Mouse (Mus musculus) stomach, embryonic 15.5 days (tissue): ENCODE data around the gene Ablim1. TPM values are rescaled to one million over a fixed set of nuclear protein-coding genes. Genes with fewer than 3 reads are reported as not detected.

ENCODE experiments used
- ATAC-seq: fragments of 200-750 bp; cut with Nextera tagmentation; 2 replicates; pipeline ENCODE4 v1.8.0; 2017; ENCODE audit warnings: low read depth, moderate number of reproducible peaks, moderate TSS enrichment; ENCODE audit not compliant: insufficient read depth, low FRiP score
- H3K27ac ChIP-seq: fragments of 300-500 bp; sonication (generic); 2 replicates; pipeline ENCODE4 v1.5.1; 2015; ENCODE audit warnings: mild to moderate bottlenecking, inconsistent platforms
- H3K27me3 ChIP-seq: fragments of 300-500 bp; sonication (generic); replicated peaks from 2 replicates; pipeline ENCODE4 v1.6.1; 2015; ENCODE audit warnings: inconsistent platforms
- H3K36me3 ChIP-seq: fragments of 300-500 bp; sonication (generic); 2 replicates; pipeline ENCODE4 v1.6.1; 2015; ENCODE audit warnings: inconsistent platforms
- H3K4me1 ChIP-seq: fragments of 300-500 bp; sonication (generic); 2 replicates; pipeline ENCODE4 v1.6.1; 2015; ENCODE audit warnings: inconsistent platforms
- H3K4me2 ChIP-seq: fragments of 300-500 bp; sonication (generic); 2 replicates; pipeline ENCODE4 v1.6.1; 2015; ENCODE audit warnings: mild to moderate bottlenecking, inconsistent platforms
- H3K4me3 ChIP-seq: fragments of 300-500 bp; sonication (generic); replicated peaks from 2 replicates; pipeline ENCODE4 v1.5.1; 2015; ENCODE audit warnings: inconsistent platforms
- H3K9ac ChIP-seq: fragments of 300-500 bp; sonication (generic); 2 replicates; pipeline ENCODE4 v1.6.1; 2015; ENCODE audit warnings: inconsistent platforms
- H3K9me3 ChIP-seq: fragments of 300-500 bp; sonication (generic); 2 replicates; pipeline ENCODE4 v1.6.1; 2016; ENCODE audit warnings: inconsistent platforms
- WGBS: fragments of 180-500 bp; shearing (Covaris S2); methylation state at CpG from one replicate; pipeline ENCODE4 v1.1.7; 2015; 5-methylcytosine and 5-hydroxymethylcytosine counted together
- polyA plus RNA-seq: library from polyadenylated mRNA; unstranded; fragments of >200 nt; fragmentation: Nextera tagmentation; extraction: Ambion mirVana; gene quantifications from 2 replicates; pipeline ENCODE4 v1.2.1, GENCODE M21; 2015

Ablim1 gene
- polyA plus RNA-seq, 1 experiment from 2014 or later = 41.2 TPM

DNA sequence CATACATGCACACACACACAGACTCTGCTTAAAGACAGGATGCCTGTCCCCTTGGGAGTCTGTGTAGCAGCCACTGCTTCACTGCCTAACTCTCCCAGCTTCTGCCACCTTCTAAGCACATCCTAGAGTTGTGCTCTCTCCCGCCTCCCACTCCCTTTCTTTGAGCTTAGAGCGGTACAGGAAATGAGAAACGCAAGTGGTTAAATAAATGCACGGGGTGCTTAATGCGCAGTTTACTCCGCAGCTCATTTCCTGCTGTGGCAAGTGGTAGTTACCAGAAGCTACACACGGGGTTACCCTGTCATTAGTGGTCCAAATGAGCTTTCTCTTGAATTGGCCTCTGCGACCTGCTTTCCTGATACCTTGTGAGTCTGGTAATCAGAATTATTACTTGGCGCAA lies 134.4 kb downstream of the Ablim1 start:
- ATAC-seq = no peak
- H3K4me1 ChIP-seq = peaks cover 15% of the 10 kb centered on the region; the same call in 1 of the 2 replicates
- H3K27ac ChIP-seq = peak overlapping the region; percentile 73; the same call in 1 of the 2 replicates
- 60% methylated on average over 9 of the region's 9 CpGs for WGBS
- H3K4me3 ChIP-seq = no peak overlapping the region
- no peaks in the 10 kb centered on the region for H3K9me3 ChIP-seq
- no peak overlapping the region for H3K4me2 ChIP-seq
- no peak overlapping the region for H3K9ac ChIP-seq
- H3K27me3 ChIP-seq = no peaks in the 10 kb centered on the region
- no peaks in the 10 kb centered on the region for H3K36me3 ChIP-seq

DNA sequence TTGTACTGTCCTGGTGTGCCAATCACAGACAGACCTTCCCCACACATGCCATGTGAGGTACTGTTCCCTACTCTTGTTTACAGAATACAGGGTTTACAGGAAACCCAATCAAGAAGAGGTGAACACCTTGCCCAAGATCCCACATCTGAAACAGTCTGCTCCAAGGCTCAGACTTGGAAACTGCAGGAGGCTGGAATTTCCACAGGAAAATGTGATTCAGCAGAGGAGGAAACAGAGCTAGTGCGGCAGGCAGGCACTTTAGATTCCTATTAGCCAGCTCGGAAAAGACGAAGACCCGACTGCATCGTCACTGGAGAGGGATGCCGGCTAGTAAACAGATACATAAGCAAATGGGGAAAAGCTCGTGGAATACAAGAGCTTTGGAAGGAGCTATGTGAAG lies 135.4 kb downstream of the Ablim1 start:
- H3K4me1 ChIP-seq = peaks cover 18% of the 10 kb centered on the region; the same call in 1 of the 2 replicates
- 81% methylated on average over 7 of the region's 7 CpGs for WGBS
- H3K4me2 ChIP-seq = no peak overlapping the region
- H3K9me3 ChIP-seq = no peaks in the 10 kb centered on the region
- no peak overlapping the region for H3K4me3 ChIP-seq
- no peak overlapping the region for H3K9ac ChIP-seq
- H3K36me3 ChIP-seq = no peaks in the 10 kb centered on the region
- peak overlapping the region; percentile 11; the same call in 1 of the 2 replicates for H3K27ac ChIP-seq
- H3K27me3 ChIP-seq = no peaks in the 10 kb centered on the region
- ATAC-seq = no peak

DNA sequence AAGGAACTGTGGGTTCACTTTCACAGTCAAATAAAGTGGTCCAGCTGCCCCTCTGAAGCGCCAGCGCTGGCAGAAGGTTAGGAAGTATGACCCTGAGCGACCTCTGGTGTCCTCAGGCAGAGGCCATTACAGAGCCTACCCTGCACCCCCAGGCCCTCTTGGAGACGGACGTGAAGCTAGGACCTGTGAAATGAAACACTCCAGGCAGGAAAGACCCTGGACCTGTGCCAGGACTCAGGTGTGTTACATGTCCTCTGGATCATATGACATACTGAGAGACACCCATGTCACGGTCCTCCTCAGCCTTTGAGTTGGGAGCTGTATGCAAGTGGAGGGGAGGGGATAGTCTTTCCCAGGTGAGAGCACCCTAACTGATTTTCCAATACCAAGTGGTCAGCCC lies 137.4 kb downstream of the Ablim1 start:
- Histone ChIP-seq H3K4me1 (peaks cover 14% of the 10 kb centered on the region; the same call in 1 of the 2 replicates), H3K27me3 (no peaks in the 10 kb centered on the region), H3K4me2 (no peak overlapping the region), H3K27ac (no peak overlapping the region), H3K36me3 (no peaks in the 10 kb centered on the region), H3K9ac (no peak overlapping the region), H3K9me3 (no peaks in the 10 kb centered on the region), H3K4me3 (no peak overlapping the region)
- no peak for ATAC-seq
- 63% methylated on average over 6 of the region's 6 CpGs for WGBS

DNA sequence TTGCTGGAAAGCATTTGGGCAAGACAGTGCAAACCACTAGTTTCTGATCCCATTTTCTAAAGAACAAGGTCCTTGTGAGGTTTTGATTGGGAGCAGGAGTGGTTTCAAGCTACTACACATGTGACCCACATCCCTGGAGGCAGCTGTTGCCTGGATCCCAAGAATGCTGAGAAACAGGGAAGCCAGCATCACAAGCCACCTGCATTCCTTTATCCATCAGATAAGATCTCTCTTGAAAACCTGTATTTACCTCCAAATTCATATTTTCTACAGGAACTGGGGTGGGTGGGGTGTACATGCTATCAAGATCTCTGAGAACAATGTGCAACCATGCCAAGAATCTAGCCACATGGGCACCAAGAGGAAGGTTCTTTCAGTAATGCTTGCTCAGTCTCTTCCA lies 139.6 kb downstream of the Ablim1 start:
- no peaks in the 10 kb centered on the region for H3K27me3 ChIP-seq
- no peaks in the 10 kb centered on the region for H3K36me3 ChIP-seq
- no peaks in the 10 kb centered on the region for H3K9me3 ChIP-seq
- no peak overlapping the region for H3K4me2 ChIP-seq
- no peak overlapping the region for H3K4me3 ChIP-seq
- no peak overlapping the region for H3K27ac ChIP-seq
- H3K9ac ChIP-seq = no peak overlapping the region
- ATAC-seq = no peak
- H3K4me1 ChIP-seq = peaks cover 5% of the 10 kb centered on the region; the same call in 1 of the 2 replicates

DNA sequence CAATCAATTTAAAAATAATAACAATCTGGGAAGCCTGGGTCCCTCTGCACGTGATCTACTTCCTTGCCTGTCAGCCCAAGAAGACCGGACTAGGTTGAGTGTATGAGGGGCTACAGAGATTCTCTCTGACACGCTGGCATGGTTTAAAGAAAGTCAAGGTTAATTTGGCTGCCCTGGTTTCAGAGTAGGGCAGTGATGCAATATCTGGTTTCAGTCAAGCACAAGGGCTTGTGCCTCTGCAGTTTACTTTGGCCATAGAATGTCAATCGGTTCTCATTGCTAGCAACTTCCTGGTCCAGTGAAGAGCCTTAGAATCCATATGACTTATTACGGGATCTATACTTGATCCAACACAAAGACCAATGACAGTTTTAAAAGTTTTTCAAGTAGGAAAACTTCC lies 140.2 kb downstream of the Ablim1 start:
- H3K27ac ChIP-seq = no peak overlapping the region
- WGBS = 71% methylated on average over 5 of the region's 5 CpGs
- no peak for ATAC-seq

DNA sequence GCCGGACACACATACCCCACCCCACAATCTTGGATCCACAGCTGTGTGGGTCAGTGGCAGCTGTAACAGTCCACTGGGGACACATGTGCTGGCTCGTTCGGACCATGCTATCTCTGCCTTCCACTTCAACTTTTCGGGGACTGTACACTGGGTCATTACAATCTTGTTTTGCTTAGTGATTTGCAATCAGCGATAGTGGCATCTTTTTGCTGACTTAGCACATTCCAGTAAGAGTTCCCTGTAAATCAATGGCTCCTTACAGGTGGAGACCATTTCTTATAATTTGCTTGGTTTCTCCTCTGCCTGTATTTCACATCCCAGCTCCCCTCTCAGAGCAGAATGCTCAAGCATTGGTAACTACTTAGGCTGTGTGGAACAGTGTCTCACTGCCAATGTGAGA lies 140.7 kb downstream of the Ablim1 start:
- H3K4me1 ChIP-seq = peaks cover 5% of the 10 kb centered on the region; the same call in 1 of the 2 replicates
- 71% methylated on average over 5 of the region's 5 CpGs for WGBS

More for the DNA sequence above, 140.2 kb downstream of the Ablim1 start:
- Histone ChIP-seq H3K27me3 (no peaks in the 10 kb centered on the region), H3K36me3 (no peaks in the 10 kb centered on the region), H3K4me3 (no peak overlapping the region), H3K9ac (no peak overlapping the region), H3K4me2 (no peak overlapping the region), H3K9me3 (no peaks in the 10 kb centered on the region), H3K4me1 (peaks cover 5% of the 10 kb centered on the region; the same call in 1 of the 2 replicates)

DNA sequence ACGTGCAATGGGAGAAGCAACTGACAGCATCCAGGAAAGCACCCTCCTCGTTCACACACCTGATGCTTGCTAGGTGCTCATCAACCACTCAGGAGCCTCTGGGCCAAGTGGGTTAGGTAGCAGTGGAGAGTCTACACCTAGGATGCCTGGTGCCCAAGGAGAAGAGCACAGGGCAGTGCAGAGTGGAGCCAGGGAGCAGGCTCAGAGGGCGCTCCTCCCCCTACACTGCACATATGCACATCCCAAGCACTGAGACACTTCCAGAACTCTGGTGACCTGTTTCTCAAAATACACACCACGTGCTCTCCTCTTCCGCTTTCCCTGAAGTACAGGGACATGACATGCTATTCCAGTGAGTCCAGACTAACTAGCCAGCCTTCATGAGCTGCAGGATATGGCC lies 142.4 kb downstream of the Ablim1 start:
- no peak overlapping the region for H3K27ac ChIP-seq

More for the DNA sequence above, 140.7 kb downstream of the Ablim1 start:
- Histone ChIP-seq H3K27me3 (no peaks in the 10 kb centered on the region), H3K9me3 (no peaks in the 10 kb centered on the region), H3K4me2 (no peak overlapping the region), H3K27ac (no peak overlapping the region), H3K36me3 (no peaks in the 10 kb centered on the region), H3K9ac (no peak overlapping the region), H3K4me3 (no peak overlapping the region)
- no peak for ATAC-seq

DNA sequence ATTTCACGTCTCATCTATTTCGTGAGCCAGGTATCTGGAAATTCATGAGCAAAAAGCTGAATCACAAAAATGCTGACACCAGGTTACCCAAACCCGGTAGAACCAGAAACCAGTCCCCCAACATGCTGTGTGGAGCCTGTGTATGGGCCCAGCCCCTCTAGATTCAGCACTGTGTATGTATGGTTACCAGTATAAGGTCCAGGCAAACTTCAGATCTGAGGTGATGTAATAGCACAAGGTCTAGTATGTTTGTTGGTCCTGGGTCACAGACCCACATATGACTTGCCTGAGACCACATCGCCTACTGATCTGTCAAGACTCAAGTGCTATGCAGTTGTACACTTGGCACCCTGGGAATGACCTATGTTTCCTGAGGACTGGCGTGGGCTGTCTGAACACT lies 143.8 kb downstream of the Ablim1 start:
- ATAC-seq = no peak
- H3K4me1 ChIP-seq = peaks cover 5% of the 10 kb centered on the region; the same call in 1 of the 2 replicates
- H3K4me2 ChIP-seq = no peak overlapping the region
- no peaks in the 10 kb centered on the region for H3K27me3 ChIP-seq
- H3K9ac ChIP-seq = no peak overlapping the region
- 81% methylated on average over 5 of the region's 5 CpGs for WGBS
- H3K27ac ChIP-seq = no peak overlapping the region
- H3K9me3 ChIP-seq = no peaks in the 10 kb centered on the region
- no peak overlapping the region for H3K4me3 ChIP-seq
- no peaks in the 10 kb centered on the region for H3K36me3 ChIP-seq

More for the DNA sequence above, 142.4 kb downstream of the Ablim1 start:
- 88% methylated on average over 5 of the region's 5 CpGs for WGBS
- Histone ChIP-seq H3K4me1 (peaks cover 5% of the 10 kb centered on the region; the same call in 1 of the 2 replicates), H3K4me3 (no peak overlapping the region), H3K9me3 (no peaks in the 10 kb centered on the region), H3K27me3 (no peaks in the 10 kb centered on the region), H3K4me2 (no peak overlapping the region), H3K9ac (no peak overlapping the region), H3K36me3 (no peaks in the 10 kb centered on the region)
- ATAC-seq = no peak

DNA sequence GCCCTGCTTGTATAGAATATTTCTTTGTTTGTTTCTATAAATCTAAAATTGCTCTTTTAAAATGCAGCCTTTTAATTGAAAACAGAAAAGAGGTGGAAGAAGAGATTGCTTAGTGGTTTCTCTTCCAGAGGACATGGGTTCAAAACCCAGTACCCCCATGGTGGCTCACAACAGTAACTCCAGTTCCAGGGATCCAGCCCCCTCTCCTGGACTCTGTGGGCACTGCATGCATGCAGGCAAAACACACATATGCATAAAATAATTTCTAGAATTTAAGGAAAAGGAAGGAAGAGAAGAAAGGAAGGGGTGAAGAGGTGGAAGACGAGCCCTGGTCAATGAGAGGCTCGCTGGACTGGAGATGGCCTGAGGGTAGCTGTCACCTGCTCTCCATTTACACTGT lies 145.2 kb downstream of the Ablim1 start:
- Histone ChIP-seq H3K36me3 (no peaks in the 10 kb centered on the region), H3K9me3 (no peaks in the 10 kb centered on the region), H3K4me2 (no peak overlapping the region), H3K4me3 (no peak overlapping the region), H3K9ac (no peak overlapping the region), H3K27ac (no peak overlapping the region), H3K27me3 (no peaks in the 10 kb centered on the region), H3K4me1 (peaks cover 4% of the 10 kb centered on the region; the same call in 1 of the 2 replicates)
- ATAC-seq = no peak
- WGBS = 91% methylated on average over 2 of the region's 2 CpGs

DNA sequence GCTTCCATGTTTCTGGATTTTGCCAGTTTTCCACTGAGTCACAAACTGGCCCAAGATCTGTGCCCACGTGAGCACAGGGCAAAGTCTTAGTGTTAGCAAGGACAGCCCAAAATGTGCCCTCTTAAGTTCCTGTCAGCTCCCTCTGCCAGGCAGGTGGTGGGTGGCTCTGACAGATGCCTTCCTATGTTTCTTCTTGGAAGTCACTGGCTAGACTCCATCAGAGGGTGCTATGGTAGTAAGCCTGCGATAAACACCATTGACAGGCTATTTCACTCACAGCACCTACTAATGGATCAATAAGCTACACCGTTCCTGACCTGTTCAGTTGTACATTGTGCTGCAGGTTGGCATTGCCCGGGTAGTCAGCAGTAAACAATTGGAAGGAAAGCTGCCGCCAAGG lies 147.0 kb downstream of the Ablim1 start:
- no peak for ATAC-seq
- WGBS = 80% methylated on average over 5 of the region's 5 CpGs
- no peak overlapping the region for H3K4me3 ChIP-seq

DNA sequence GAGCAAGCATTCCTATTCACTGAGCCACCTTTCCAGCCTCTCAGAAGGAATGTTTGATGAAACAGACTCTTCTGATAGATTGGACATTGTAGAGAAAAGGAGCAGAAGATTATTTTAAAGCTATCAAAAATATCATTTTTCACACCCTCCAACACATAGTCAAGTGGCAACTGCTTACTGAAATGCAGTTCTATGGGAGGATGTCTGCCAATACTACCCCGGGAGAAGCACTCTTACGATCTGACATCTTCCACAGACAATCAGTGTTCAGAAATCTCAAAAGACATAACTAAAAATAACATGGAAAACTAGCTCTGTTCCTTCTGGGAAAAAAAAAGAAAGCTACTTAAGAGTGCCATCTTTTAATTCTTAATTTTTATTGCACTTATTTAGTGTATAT lies 149.8 kb downstream of the Ablim1 start:
- ATAC-seq = no peak
- no peak overlapping the region for H3K4me3 ChIP-seq
- no peaks in the 10 kb centered on the region for H3K4me1 ChIP-seq
- no peak overlapping the region for H3K27ac ChIP-seq
- no peak overlapping the region for H3K4me2 ChIP-seq
- H3K9me3 ChIP-seq = no peaks in the 10 kb centered on the region
- WGBS = 87% methylated on average over 2 of the region's 2 CpGs
- no peak overlapping the region for H3K9ac ChIP-seq
- no peaks in the 10 kb centered on the region for H3K27me3 ChIP-seq
- H3K36me3 ChIP-seq = no peaks in the 10 kb centered on the region

More for the DNA sequence above, 147.0 kb downstream of the Ablim1 start:
- no peak overlapping the region for H3K4me2 ChIP-seq
- no peaks in the 10 kb centered on the region for H3K4me1 ChIP-seq
- no peak overlapping the region for H3K9ac ChIP-seq
- no peaks in the 10 kb centered on the region for H3K27me3 ChIP-seq
- H3K36me3 ChIP-seq = no peaks in the 10 kb centered on the region
- no peak overlapping the region for H3K27ac ChIP-seq
- no peaks in the 10 kb centered on the region for H3K9me3 ChIP-seq

DNA sequence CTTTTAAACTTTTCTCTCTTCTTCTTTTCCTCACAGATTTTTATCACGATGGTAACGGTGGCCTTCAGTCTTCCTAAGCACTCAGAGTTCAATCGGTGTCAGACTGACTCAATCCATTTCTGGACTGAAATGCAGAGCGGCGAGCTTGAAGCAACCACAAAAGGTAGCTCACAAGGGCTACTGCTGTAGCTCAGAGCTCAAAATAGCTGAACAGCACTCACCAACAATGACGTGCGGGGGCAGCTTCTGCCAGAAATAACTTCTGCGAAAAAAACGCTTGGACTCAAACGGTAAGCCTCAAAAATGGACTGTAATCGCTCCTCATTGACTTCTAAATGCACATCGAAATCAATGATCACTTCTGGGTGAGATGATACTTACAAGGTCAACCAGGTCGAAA lies 151.4 kb downstream of the Ablim1 start:
- Histone ChIP-seq H3K4me1 (no peaks in the 10 kb centered on the region), H3K4me2 (no peak overlapping the region), H3K9ac (no peak overlapping the region), H3K9me3 (no peaks in the 10 kb centered on the region), H3K36me3 (no peaks in the 10 kb centered on the region), H3K4me3 (no peak overlapping the region), H3K27ac (no peak overlapping the region), H3K27me3 (no peaks in the 10 kb centered on the region)
- WGBS = 78% methylated on average over 13 of the region's 13 CpGs
- ATAC-seq = no peak
